Mouse (Mus musculus) heart, adult 2 months (tissue): ENCODE data around the gene Top2a. TPM values are rescaled to one million over a fixed set of nuclear protein-coding genes. Genes with fewer than 3 reads are reported as not detected.

ENCODE experiments used
- DNase-seq, 2 experiments: peaks; one replicate each; pipeline ENCODE4 v3.0.0; 2021
- H3K27ac ChIP-seq: fragments of 200-600 bp; 2 replicates; pipeline ENCODE4 v1.8.1; 2022
- H3K27me3 ChIP-seq: fragments of 200-500 bp; 2 replicates; pipeline ENCODE4 v1.6.1; 2012; ENCODE audit warnings: mild to moderate bottlenecking, low read length, inconsistent platforms, mixed read lengths; ENCODE audit not compliant: control insufficient read depth, insufficient read depth
- H3K36me3 ChIP-seq: fragments of 200-500 bp; 2 replicates; pipeline ENCODE4 v1.6.1; 2012; ENCODE audit warnings: low read length, inconsistent platforms; ENCODE audit not compliant: control insufficient read depth, insufficient read depth
- H3K4me1 ChIP-seq: fragments of 200-500 bp; 2 replicates; pipeline ENCODE4 v1.6.1; 2011; ENCODE audit warnings: low read length; ENCODE audit not compliant: control insufficient read depth, insufficient read depth
- H3K4me3 ChIP-seq: fragments of 200-600 bp; 2 replicates; pipeline ENCODE4 v1.8.1; 2022
- H3K79me2 ChIP-seq: fragments of 200-500 bp; replicated peaks from 2 replicates; pipeline ENCODE4 v1.6.1; 2012; ENCODE audit warnings: mild to moderate bottlenecking, inconsistent platforms, low read length, moderate library complexity, mixed read lengths; ENCODE audit not compliant: control insufficient read depth, insufficient read depth
- H3K9ac ChIP-seq: fragments of 200-500 bp; 2 replicates; pipeline ENCODE4 v1.6.1; 2012; ENCODE audit warnings: low read depth, mild to moderate bottlenecking, control low read depth, inconsistent platforms, low read length, mixed read lengths
- CTCF ChIP-seq: fragments of 200-600 bp; IDR thresholded peaks from 2 replicates; pipeline ENCODE4 v1.8.1; 2022; ENCODE audit warnings: antibody characterized with exemption, mild to moderate bottlenecking, moderate library complexity
- EP300 ChIP-seq: fragments of 200-500 bp; IDR thresholded peaks from 2 replicates; pipeline ENCODE4 v1.6.1; 2011; ENCODE audit warnings: low read depth, low read length, control low read depth; ENCODE audit not compliant: insufficient read depth
- POLR2A ChIP-seq: fragments of 200-500 bp; IDR thresholded peaks from 2 replicates; pipeline ENCODE4 v1.6.1; 2011; ENCODE audit warnings: mild to moderate bottlenecking, low read depth, low read length, control low read depth; ENCODE audit not compliant: insufficient read depth
- WGBS: fragments of 180-500 bp; shearing (Covaris S2); methylation state at CpG from one replicate; pipeline ENCODE4 v1.1.7; 2018; 5-methylcytosine and 5-hydroxymethylcytosine counted together
- intact Hi-C: fragments of 180-260 bp; cut with DNase I; formaldehyde crosslinking; loops from one replicate; pipeline ENCODE4 v1.15.1; 2025
- polyA plus RNA-seq: library from polyadenylated mRNA; depleted of rRNA; stranded (reverse); fragments of >200 nt; gene quantifications from 2 replicates; pipeline ENCODE4 v1.2.3, GENCODE M21; 2012
- total RNA-seq, 2 experiments: library from RNA; stranded (reverse); gene quantifications; 2 replicates each; pipeline ENCODE4 v1.2.3; 2021

Top2a gene
- total and polyA plus RNA-seq, 3 experiments, result 0.27 to 2.3 (median 1.4) TPM

- peak; percentile 88 to 89 for DNase-seq
- peak overlapping the region; percentile 51 for H3K9ac ChIP-seq
- peak overlapping the region; percentile 67 for H3K4me3 ChIP-seq
- WGBS, result 6% methylated on average over 53 of the region's 53 CpGs
- peaks cover 26% of the 10 kb centered on the region for H3K4me1 ChIP-seq
- peak overlapping the region; percentile 88 for H3K27ac ChIP-seq
- H3K36me3 ChIP-seq, result no peaks in the 10 kb centered on the region
- intact Hi-C loops, result loop anchor here (1.0 kb wide), 1 partner anchor 24 kb away; no protein-coding TSS in a partner anchor
- TF ChIP-seq CTCF (no peak), POLR2A (no peak), EP300 (no peak)
- no peaks in the 10 kb centered on the region for H3K27me3 ChIP-seq
- H3K79me2 ChIP-seq, result no peaks in the 10 kb centered on the region
These were observed 63.6 kb downstream of the Top2a start for GRCm38 (mm10) chr11:98960313-98960906.

GRCm38 (mm10) chr11:98959437-98960312 lies 64.3 kb downstream of the Top2a start:
- WGBS, result 1% methylated on average over 42 of the region's 43 CpGs
- Histone ChIP-seq H3K9ac (peak overlapping the region; percentile 51), H3K36me3 (peaks cover 4% of the 10 kb centered on the region; the same call in 1 of the 2 replicates), H3K4me1 (peaks cover 27% of the 10 kb centered on the region), H3K27ac (peak overlapping the region; percentile 88), H3K27me3 (no peaks in the 10 kb centered on the region), H3K4me3 (peak overlapping the region; percentile 67), H3K79me2 (no peaks in the 10 kb centered on the region)
- TF ChIP-seq POLR2A, result peak; percentile 96
- TF ChIP-seq CTCF, result no peak
- peak; percentile 76; the same call in 1 of the 2 replicates for TF ChIP-seq EP300
- intact Hi-C loops, result loop anchor here (1.0 kb wide), 1 partner anchor 23 kb away; no protein-coding TSS in a partner anchor
- DNase-seq, result peak; percentile 90 to 92

GRCm38 (mm10) chr11:98956340-98956739 lies 67.6 kb downstream of the Top2a start:
- intact Hi-C loops, result no loop called here

GRCm38 (mm10) chr11:98955707-98956235 lies 68.2 kb downstream of the Top2a start:
- 26% methylated on average over 7 of the region's 7 CpGs for WGBS
- Histone ChIP-seq H3K27ac (no peak overlapping the region), H3K9ac (no peak overlapping the region), H3K27me3 (no peaks in the 10 kb centered on the region), H3K4me3 (no peak overlapping the region), H3K4me1 (peaks cover 27% of the 10 kb centered on the region), H3K79me2 (no peaks in the 10 kb centered on the region), H3K36me3 (peaks cover 6% of the 10 kb centered on the region; the same call in 1 of the 2 replicates)
- TF ChIP-seq EP300 (no peak), CTCF (no peak), POLR2A (no peak)
- peak; percentile 13 to 31 for DNase-seq
- intact Hi-C loops, result no loop called here

More at GRCm38 (mm10) chr11:98956340-98956739, 67.6 kb downstream of the Top2a start:
- Histone ChIP-seq H3K9ac (no peak overlapping the region), H3K36me3 (peaks cover 6% of the 10 kb centered on the region; the same call in 1 of the 2 replicates), H3K79me2 (no peaks in the 10 kb centered on the region), H3K4me1 (peaks cover 24% of the 10 kb centered on the region), H3K27ac (no peak overlapping the region), H3K27me3 (no peaks in the 10 kb centered on the region), H3K4me3 (no peak overlapping the region)
- 81% methylated on average over 10 of the region's 10 CpGs for WGBS
- TF ChIP-seq POLR2A (no peak), CTCF (no peak), EP300 (no peak)
- DNase-seq, result no peak

GRCm38 (mm10) chr11:98954801-98955706 lies 68.9 kb downstream of the Top2a start:
- no peak overlapping the region; the same call in 1 of the 2 replicates for H3K4me3 ChIP-seq
- TF ChIP-seq POLR2A (no peak), CTCF (no peak), EP300 (no peak)
- no peaks in the 10 kb centered on the region for H3K79me2 ChIP-seq
- peak overlapping the region; percentile 36 for H3K27ac ChIP-seq
- no peak overlapping the region for H3K9ac ChIP-seq
- peaks cover 29% of the 10 kb centered on the region for H3K4me1 ChIP-seq
- H3K27me3 ChIP-seq, result no peaks in the 10 kb centered on the region
- peak; percentile 51 to 65 for DNase-seq
- peaks cover 6% of the 10 kb centered on the region; the same call in 1 of the 2 replicates for H3K36me3 ChIP-seq
- intact Hi-C loops, result loop anchor here (1.0 kb wide), 1 partner anchor 17 kb away; no protein-coding TSS in a partner anchor
- 22% methylated on average over 17 of the region's 17 CpGs for WGBS
